Mouse (Mus musculus): ENCODE measurements around the gene Htr1a. TPM values are rescaled to one million over a fixed set of nuclear protein-coding genes. Genes with fewer than 3 reads are reported as not detected.

The Htr1a gene
- polyA plus RNA-seq, 1 experiment from 2014 or later = 4.8 TPM

DNA sequence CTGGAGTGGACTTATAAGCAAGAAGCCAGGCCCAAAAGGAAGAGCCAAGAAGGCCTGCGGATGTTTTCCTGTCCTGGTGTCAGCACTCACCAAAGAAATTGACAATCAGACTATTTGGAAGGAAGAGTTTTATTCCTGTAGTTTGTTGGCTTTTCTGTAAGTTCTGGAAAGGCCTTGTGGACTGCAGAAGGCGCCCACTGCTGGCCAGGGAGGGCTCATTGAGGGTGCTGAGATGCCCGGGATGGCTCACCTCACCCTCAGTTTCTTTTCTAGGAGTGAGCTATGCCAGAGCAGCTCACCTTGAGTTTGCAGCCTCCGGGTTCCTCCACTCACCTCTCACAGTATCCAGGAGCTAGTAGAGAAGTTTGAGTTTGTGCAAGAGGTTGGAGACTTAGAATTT lies 2.8 kb downstream of the Htr1a start:
- WGBS = 5% methylated on average over 4 of the region's 4 CpGs
- no peak overlapping the region for H3K27ac ChIP-seq (ENCODE audit: low read depth, low read length)
- no peak overlapping the region for H3K4me3 ChIP-seq (ENCODE audit: low read depth, low read length)

GRCm38 (mm10) chr13:105447695-105448094 lies 4.3 kb downstream of the Htr1a start:
- no peak overlapping the region for H3K9ac ChIP-seq (replicated peaks; ENCODE audit: low read depth, low read length)
- 0 out of 2 replicates have a peak, but pooled peaks cover 5% of the 10 kb centered on the region for H3K4me1 ChIP-seq (ENCODE audit: control insufficient read depth, insufficient read depth, low read length)
- H3K4me3 ChIP-seq (ENCODE audit: low read depth, low read length) = no peak overlapping the region
- WGBS = 30% methylated on average over 2 of the region's 2 CpGs
- H3K36me3 ChIP-seq (ENCODE audit: control insufficient read depth, insufficient read depth, low read length) = no peaks in the 10 kb centered on the region
- no peak for ATAC-seq (ENCODE audit: low read depth)
- peaks cover 24% of the 10 kb centered on the region for H3K27me3 ChIP-seq (ENCODE audit: control insufficient read depth, insufficient read depth, low read length)
- no peaks in the 10 kb centered on the region for H3K9me3 ChIP-seq (ENCODE audit: control insufficient read depth, low read length)
- no peak overlapping the region for H3K27ac ChIP-seq (ENCODE audit: low read depth, low read length)
- H3K4me2 ChIP-seq (ENCODE audit: low read depth, low read length) = no peak overlapping the region

More for the DNA sequence above, 2.8 kb downstream of the Htr1a start:
- Histone ChIP-seq H3K36me3 (ENCODE audit: control insufficient read depth, insufficient read depth, low read length) (no peaks in the 10 kb centered on the region), H3K27me3 (ENCODE audit: control insufficient read depth, insufficient read depth, low read length) (peaks cover 24% of the 10 kb centered on the region), H3K4me1 (ENCODE audit: control insufficient read depth, insufficient read depth, low read length) (0 out of 2 replicates have a peak, but pooled peaks cover 5% of the 10 kb centered on the region), H3K4me2 (ENCODE audit: low read depth, low read length) (no peak overlapping the region), H3K9ac (replicated peaks; ENCODE audit: low read depth, low read length) (no peak overlapping the region), H3K9me3 (ENCODE audit: control insufficient read depth, low read length) (no peaks in the 10 kb centered on the region)
- ATAC-seq (ENCODE audit: low read depth) = no peak

GRCm38 (mm10) chr13:105451536-105451935 lies 8.1 kb downstream of the Htr1a start:
- H3K9ac ChIP-seq (replicated peaks; ENCODE audit: low read depth, low read length) = no peak overlapping the region
- no peak overlapping the region for H3K4me3 ChIP-seq (ENCODE audit: low read depth, low read length)
- 62% methylated on average over 3 of the region's 3 CpGs for WGBS
- ATAC-seq (ENCODE audit: low read depth) = no peak
- no peak overlapping the region for H3K27ac ChIP-seq (ENCODE audit: low read depth, low read length)
- no peaks in the 10 kb centered on the region for H3K4me1 ChIP-seq (ENCODE audit: control insufficient read depth, insufficient read depth, low read length)
- no peaks in the 10 kb centered on the region for H3K9me3 ChIP-seq (ENCODE audit: control insufficient read depth, low read length)
- H3K27me3 ChIP-seq (ENCODE audit: control insufficient read depth, insufficient read depth, low read length) = no peaks in the 10 kb centered on the region; the same call in 1 of the 2 replicates
- no peaks in the 10 kb centered on the region for H3K36me3 ChIP-seq (ENCODE audit: control insufficient read depth, insufficient read depth, low read length)
- H3K4me2 ChIP-seq (ENCODE audit: low read depth, low read length) = no peak overlapping the region

Other genes starting within 250 kb of the Htr1a start
- 29.3 and 36.9 TPM in 2 replicates for gene Rnf180, start 148.8 kb upstream of the Htr1a start, polyA plus RNA-seq (2014; fragmentation: Nextera tagmentation; extraction: Ambion mirVana)

All from neural tube, embryonic 14.5 days (tissue).